29 mouse cellular contexts compared by ENCODE assay signal in the genomic region with DNA sequence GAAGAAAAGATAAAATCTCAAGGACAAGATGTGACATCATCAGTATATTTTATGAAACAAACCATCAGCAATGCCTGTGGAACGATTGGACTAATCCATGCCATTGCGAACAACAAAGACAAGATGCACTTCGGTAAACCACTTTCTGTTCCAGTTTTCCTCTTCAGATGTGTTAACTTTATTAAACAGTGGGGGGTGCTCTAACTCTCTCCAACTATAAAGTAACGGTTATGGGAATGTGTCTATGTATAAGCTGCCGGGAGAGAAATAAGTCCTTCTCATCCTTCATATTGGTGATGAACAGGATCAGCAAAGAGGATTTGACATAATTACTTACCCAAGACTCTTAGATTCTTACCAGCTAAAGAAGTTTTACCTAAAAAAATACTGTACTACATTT. TPM values are rescaled to one million over a fixed set of nuclear protein-coding genes. Genes with fewer than 3 reads are reported as not detected.
DNase-seq lines count a peak whose midpoint lies in the region; ATAC-seq and TF ChIP-seq lines count a peak whose summit lies in the region.
"Had no signal": no experiment of that assay in that cellular context is flagged by ENCODE, and none has a peak within 500 bp of the region (broad histone marks: within the 10 kb centered on the region; RNA-seq: fewer than 3 reads in every experiment).

No protein-coding gene starts in this region.

- no peaks in the 10 kb centered on the region for H3K9me3 ChIP-seq in forebrain, postnatal 0 days (ENCODE audit: low read length)
- no peaks in the 10 kb centered on the region for H3K9me3 ChIP-seq in forebrain, embryonic 10.5 days
- no peaks in the 10 kb centered on the region for H3K9me3 ChIP-seq in intestine, postnatal 0 days (ENCODE audit: control insufficient read depth)
- H3K9me3 ChIP-seq in intestine, embryonic 16.5 days (ENCODE audit: control insufficient read depth, low read length), result no peaks in the 10 kb centered on the region
- H3K9me3 ChIP-seq in lung, embryonic 14.5 days (ENCODE audit: low read depth, low read length), result no peaks in the 10 kb centered on the region
- H3K9me3 ChIP-seq: embryonic facial prominence, embryonic 12.5 days; forebrain, embryonic 13.5 days; intestine, embryonic 15.5 days; liver, embryonic 13.5 days; megakaryocyte, embryonic 14.5 days; midbrain, embryonic 13.5 days; neural tube, embryonic 13.5 days; stomach, embryonic 15.5 days had no signal

- peak; percentile 13 for DNase-seq in forebrain, postnatal 0 days
- no peak for DNase-seq in forebrain, embryonic 10.5 days (ENCODE audit: extremely low spot score, low spot score)
- DNase-seq in lung, embryonic 14.5 days, result peak; percentile 14
- DNase-seq in lung, postnatal 25 days (ENCODE audit: low spot score), result no peak
- no peak for DNase-seq in cerebellum, adult 11-12 months
- DNase-seq in spleen, postnatal 10 days (ENCODE audit: low spot score in 2 of 2), result no peak
- DNase-seq: adrenal gland, adult 2 months; cerebellum, adult 18-20 months; cerebellum, postnatal 14 days; gastrocnemius, postnatal 25 days; heart, postnatal 4 days; kidney, postnatal 25 days; liver, embryonic 13.5 days; lung, adult 2 months; lung, postnatal 36 days; retina, postnatal 1 day; thymus, adult 18-20 months; thymus, postnatal 4 days had no signal

- ATAC-seq in forebrain, postnatal 0 days, result no peak
- ATAC-seq in intestine, postnatal 0 days, result no peak
- ATAC-seq in intestine, embryonic 16.5 days, result no peak
- ATAC-seq in lung, embryonic 14.5 days (ENCODE audit: insufficient read depth), result no peak
- ATAC-seq: CD4-positive, CD25-positive, alpha-beta regulatory T cell, adult 4 months; forebrain, embryonic 13.5 days; intestine, embryonic 15.5 days; midbrain, embryonic 13.5 days had no signal

- no peak overlapping the region for H3K4me2 ChIP-seq in forebrain, postnatal 0 days (ENCODE audit: low read depth)
- H3K4me2 ChIP-seq in intestine, postnatal 0 days (replicated peaks; ENCODE audit: low read depth), result no peak overlapping the region
- no peak overlapping the region for H3K4me2 ChIP-seq in intestine, embryonic 16.5 days (ENCODE audit: low read depth, low read length)
- no peak overlapping the region for H3K4me2 ChIP-seq in lung, embryonic 14.5 days
- H3K4me2 ChIP-seq: embryonic facial prominence, embryonic 12.5 days; forebrain, embryonic 13.5 days; hindbrain, embryonic 14.5 days; intestine, embryonic 15.5 days; liver, embryonic 13.5 days; midbrain, embryonic 13.5 days; neural tube, embryonic 13.5 days; stomach, embryonic 15.5 days had no signal

- no peaks in the 10 kb centered on the region for H3K4me1 ChIP-seq in forebrain, postnatal 0 days (ENCODE audit: insufficient read depth)
- H3K4me1 ChIP-seq in forebrain, embryonic 10.5 days, result no peaks in the 10 kb centered on the region
- H3K4me1 ChIP-seq in intestine, postnatal 0 days (replicated peaks; ENCODE audit: control insufficient read depth, insufficient read depth, low read length), result no peaks in the 10 kb centered on the region
- H3K4me1 ChIP-seq in intestine, embryonic 16.5 days (ENCODE audit: control insufficient read depth, insufficient read depth, low read length), result no peaks in the 10 kb centered on the region
- no peaks in the 10 kb centered on the region for H3K4me1 ChIP-seq in lung, embryonic 14.5 days (ENCODE audit: insufficient read depth)
- H3K4me1 ChIP-seq: embryonic facial prominence, embryonic 12.5 days; forebrain, embryonic 13.5 days; intestine, embryonic 15.5 days; midbrain, embryonic 13.5 days; neural tube, embryonic 13.5 days; stomach, embryonic 15.5 days had no signal

- H3K27me3 ChIP-seq in forebrain, postnatal 0 days (ENCODE audit: insufficient read depth, low read length), result no peaks in the 10 kb centered on the region
- H3K27me3 ChIP-seq in forebrain, embryonic 10.5 days (ENCODE audit: poor library complexity, severe bottlenecking), result no peaks in the 10 kb centered on the region
- H3K27me3 ChIP-seq in intestine, postnatal 0 days (replicated peaks; ENCODE audit: control insufficient read depth, insufficient read depth, low read length), result no peaks in the 10 kb centered on the region
- no peaks in the 10 kb centered on the region for H3K27me3 ChIP-seq in intestine, embryonic 16.5 days (replicated peaks; ENCODE audit: control insufficient read depth, insufficient read depth, low read length)
- no peaks in the 10 kb centered on the region for H3K27me3 ChIP-seq in lung, embryonic 14.5 days (ENCODE audit: insufficient read depth, low read length)
- H3K27me3 ChIP-seq: embryonic facial prominence, embryonic 12.5 days; forebrain, embryonic 13.5 days; intestine, embryonic 15.5 days; liver, embryonic 13.5 days; megakaryocyte, embryonic 14.5 days; midbrain, embryonic 13.5 days; neural tube, embryonic 13.5 days; stomach, embryonic 15.5 days had no signal

- no peak overlapping the region for H3K4me3 ChIP-seq in forebrain, postnatal 0 days (ENCODE audit: low read depth, low read length)
- H3K4me3 ChIP-seq in forebrain, embryonic 10.5 days, result no peak overlapping the region
- no peak overlapping the region for H3K4me3 ChIP-seq in intestine, postnatal 0 days (ENCODE audit: low read depth, low read length)
- H3K4me3 ChIP-seq in intestine, embryonic 16.5 days (ENCODE audit: low read length), result no peak overlapping the region
- H3K4me3 ChIP-seq in lung, embryonic 14.5 days (ENCODE audit: low read depth, low read length), result no peak overlapping the region
- H3K4me3 ChIP-seq: embryonic facial prominence, embryonic 12.5 days; forebrain, embryonic 13.5 days; intestine, embryonic 15.5 days; liver, embryonic 13.5 days; megakaryocyte, embryonic 14.5 days; midbrain, embryonic 13.5 days; neural tube, embryonic 13.5 days; stomach, embryonic 15.5 days had no signal

- no peak overlapping the region for H3K9ac ChIP-seq in forebrain, postnatal 0 days
- H3K9ac ChIP-seq in intestine, postnatal 0 days (ENCODE audit: low read depth, low read length), result no peak overlapping the region
- no peak overlapping the region for H3K9ac ChIP-seq in intestine, embryonic 16.5 days (ENCODE audit: low read depth, low read length)
- H3K9ac ChIP-seq in lung, embryonic 14.5 days, result no peak overlapping the region
- H3K9ac ChIP-seq: embryonic facial prominence, embryonic 12.5 days; forebrain, embryonic 13.5 days; hindbrain, embryonic 14.5 days; intestine, embryonic 15.5 days; liver, embryonic 13.5 days; midbrain, embryonic 13.5 days; neural tube, embryonic 13.5 days; stomach, embryonic 15.5 days had no signal

- no peak overlapping the region for H3K27ac ChIP-seq in forebrain, postnatal 0 days (ENCODE audit: low read depth, low read length)
- H3K27ac ChIP-seq in forebrain, embryonic 10.5 days, result no peak overlapping the region
- H3K27ac ChIP-seq in intestine, postnatal 0 days (ENCODE audit: low read depth, low read length), result no peak overlapping the region
- H3K27ac ChIP-seq in intestine, embryonic 16.5 days (ENCODE audit: low read length), result no peak overlapping the region
- H3K27ac ChIP-seq in lung, embryonic 14.5 days (ENCODE audit: low read depth), result no peak overlapping the region
- H3K27ac ChIP-seq: embryonic facial prominence, embryonic 12.5 days; forebrain, embryonic 13.5 days; hindbrain, embryonic 14.5 days; intestine, embryonic 15.5 days; liver, embryonic 13.5 days; midbrain, embryonic 13.5 days; neural tube, embryonic 13.5 days; stomach, embryonic 15.5 days had no signal

- WGBS in forebrain, postnatal 0 days, result 81% methylated on average over 5 of the region's 5 CpGs
- 87% methylated on average over 5 of the region's 5 CpGs for WGBS in forebrain, embryonic 10.5 days
- WGBS in intestine, postnatal 0 days, result 84% methylated on average over 5 of the region's 5 CpGs
- 86% methylated on average over 5 of the region's 5 CpGs for WGBS in intestine, embryonic 16.5 days
- 79% methylated on average over 5 of the region's 5 CpGs for WGBS in lung, embryonic 14.5 days

- 0 out of 2 replicates have a peak, but pooled peaks have one; percentile 7 for TF ChIP-seq CTCF in forebrain, postnatal 0 days (IDR thresholded peaks at IDR 0.05; ENCODE audit: low read depth)
- TF ChIP-seq CTCF in intestine, postnatal 0 days (IDR thresholded peaks at IDR 0.05; ENCODE audit: low read depth), result 0 out of 2 replicates have a peak, but pooled peaks have one; percentile 16
- no peak for TF ChIP-seq CTCF in lung, embryonic 14.5 days (IDR thresholded peaks at IDR 0.05; ENCODE audit: low read depth)

- peaks cover 33% of the 10 kb centered on the region for H3K36me3 ChIP-seq in forebrain, postnatal 0 days (ENCODE audit: insufficient read depth)
- peaks cover 53% of the 10 kb centered on the region for H3K36me3 ChIP-seq in forebrain, embryonic 10.5 days (replicated peaks)
- peaks cover 7% of the 10 kb centered on the region for H3K36me3 ChIP-seq in intestine, postnatal 0 days (ENCODE audit: control insufficient read depth, insufficient read depth)
- 0 out of 2 replicates have a peak, but pooled peaks cover 3% of the 10 kb centered on the region for H3K36me3 ChIP-seq in intestine, embryonic 16.5 days (ENCODE audit: control insufficient read depth, insufficient read depth, low read length)
- H3K36me3 ChIP-seq in lung, embryonic 14.5 days (ENCODE audit: insufficient read depth), result peaks cover 29% of the 10 kb centered on the region
- H3K36me3 ChIP-seq: intestine, embryonic 15.5 days had no signal

RNA-seq across cellular contexts. Expression of a gene that starts 12.8 kb away (rescaled TPM):
- 101 and 112 TPM in 2 replicates for total RNA-seq in forebrain, postnatal 0 days (2014; rRNA removed)
- 273 and 332 TPM in 2 replicates for polyA plus RNA-seq in forebrain, postnatal 0 days (2015; fragmentation: Nextera tagmentation; extraction: Ambion mirVana)
- polyA plus RNA-seq in forebrain, embryonic 10.5 days (2016; fragmentation: Nextera tagmentation; extraction: Ambion mirVana), result 200 and 211 TPM in 2 replicates
- polyA plus RNA-seq in intestine, postnatal 0 days (2015; fragmentation: Nextera tagmentation; extraction: Ambion mirVana), result 142 and 143 TPM in 2 replicates
- 164 and 170 TPM in 2 replicates for polyA plus RNA-seq in intestine, embryonic 16.5 days (2015; fragmentation: Nextera tagmentation; extraction: Ambion mirVana)
- 150 and 154 TPM in 2 replicates for polyA plus RNA-seq in lung, embryonic 14.5 days (2014; fragmentation: Nextera tagmentation; extraction: Ambion mirVana)

RNA-seq across cellular contexts. Expression of a gene that starts 26.1 kb away (rescaled TPM):
- 44.9 and 49.5 TPM in 2 replicates for total RNA-seq in forebrain, postnatal 0 days (2014; rRNA removed)
- polyA plus RNA-seq in forebrain, postnatal 0 days (2015; fragmentation: Nextera tagmentation; extraction: Ambion mirVana), result 71.4 and 72.4 TPM in 2 replicates
- polyA plus RNA-seq in forebrain, embryonic 10.5 days (2016; fragmentation: Nextera tagmentation; extraction: Ambion mirVana), result 109 TPM in 2 replicates
- polyA plus RNA-seq in intestine, postnatal 0 days (2015; fragmentation: Nextera tagmentation; extraction: Ambion mirVana), result 186 and 196 TPM in 2 replicates
- polyA plus RNA-seq in intestine, embryonic 16.5 days (2015; fragmentation: Nextera tagmentation; extraction: Ambion mirVana), result 165 and 176 TPM in 2 replicates
- polyA plus RNA-seq in lung, embryonic 14.5 days (2014; fragmentation: Nextera tagmentation; extraction: Ambion mirVana), result 75.3 and 88.6 TPM in 2 replicates

RNA-seq across cellular contexts. Expression of a gene that starts 57.5 kb away (rescaled TPM):
- 10.8 and 14.7 TPM in 2 replicates for total RNA-seq in forebrain, postnatal 0 days (2014; rRNA removed)
- polyA plus RNA-seq in forebrain, postnatal 0 days (2015; fragmentation: Nextera tagmentation; extraction: Ambion mirVana), result 5.2 and 6.9 TPM in 2 replicates
- polyA plus RNA-seq in forebrain, embryonic 10.5 days (2016; fragmentation: Nextera tagmentation; extraction: Ambion mirVana), result 5.7 and 5.8 TPM in 2 replicates
- polyA plus RNA-seq in intestine, postnatal 0 days (2015; fragmentation: Nextera tagmentation; extraction: Ambion mirVana), result 4.1 and 4.3 TPM in 2 replicates
- polyA plus RNA-seq in intestine, embryonic 16.5 days (2015; fragmentation: Nextera tagmentation; extraction: Ambion mirVana), result 6.5 and 8.4 TPM in 2 replicates
- polyA plus RNA-seq in lung, embryonic 14.5 days (2014; fragmentation: Nextera tagmentation; extraction: Ambion mirVana), result 12.4 and 13.0 TPM in 2 replicates

Comparison
In these comparisons a context has a peak if more than half of its experiments do, and no peak if none do; other contexts are left out.
1. DNase-seq: peak in forebrain, postnatal 0 days (single experiment) and lung, embryonic 14.5 days (single experiment); none in forebrain, embryonic 10.5 days (single experiment), lung, postnatal 25 days (single experiment), cerebellum, adult 11-12 months (single experiment) and spleen, postnatal 10 days (0 of 2).